25 mouse cellular contexts compared by ENCODE assay signal in genomic region chr12:117683377-117683776, GRCm38 (mm10).
DNase-seq lines count a peak whose midpoint lies in the region; ATAC-seq and TF ChIP-seq lines count a peak whose summit lies in the region.
"Had no signal": no experiment of that assay in that cellular context is flagged by ENCODE, and none has a peak within 500 bp of the region (broad histone marks: within the 10 kb centered on the region; RNA-seq: fewer than 3 reads in every experiment).

No protein-coding gene starts in this region.

- H3K27me3 ChIP-seq in CH12.LX (replicated peaks) (no peaks in the 10 kb centered on the region), ES-Bruce4 (ENCODE audit: control insufficient read depth, insufficient read depth, low read length, poor library complexity, severe bottlenecking) (no peaks in the 10 kb centered on the region), MEL (ENCODE audit: control insufficient read depth in 1 of 2, insufficient read depth in 2 of 2, low read length in 2 of 2) (no peaks in the 10 kb centered on the region)

- dilution Hi-C loops in CH12.LX (cut with MboI; ENCODE audit: extremely low pct_ligation_motif_present, extremely low pct_unique_long_range_greater_than_20kb, low sequenced_read_pairs), result no loop called here

- TF ChIP-seq RAD21 in CH12.LX (IDR thresholded peaks at IDR 0.05; ENCODE audit: low read depth, low read length) (no peak), MEL (IDR thresholded peaks at IDR 0.05; ENCODE audit: low read depth, low read length) (no peak)

- ATAC-seq in erythroblast, adult 5-6 weeks (replicated peaks; ENCODE audit: low FRiP score, poor library complexity, severe bottlenecking), result no peak
- ATAC-seq in activated CD4-positive, CD25-positive, alpha-beta regulatory T cell, adult 4 months, result no peak
- ATAC-seq: CD4-positive, CD25-positive, alpha-beta regulatory T cell, adult 4 months; Patski had no signal

- peak; percentile 71 for DNase-seq in heart, adult 11 months
- no peak for DNase-seq in heart, postnatal 4 days
- DNase-seq in CH12.LX (ENCODE audit: extremely low read depth) (no peak), MEL (ENCODE audit: low read depth, low spot score) (no peak), MN1 (ENCODE audit: low spot score) (no peak)
- DNase-seq: adrenal gland, adult 2 months; adrenal gland, adult 8-10 months; adrenal gland, postnatal 10 days; adrenal gland, postnatal 14 days; adrenal gland, postnatal 25 days; adrenal gland, postnatal 36 days; B cell, adult 2 months; cerebellum, adult 11 months; cerebellum, adult 11-12 months; cerebellum, adult 18-20 months; cerebellum, adult 2 months; cerebellum, adult 8-10 months; cerebellum, adult 9-10 months; cerebellum, adult 9-11 months had no signal

- no peak overlapping the region for H3K4me2 ChIP-seq in CH12.LX (ENCODE audit: insufficient read depth, low read depth, poor library complexity, severe bottlenecking)

- peaks cover 0 to 2% of the 10 kb centered on the region in 2 experiments for H3K36me3 ChIP-seq in CH12.LX (replicated peaks in 1 of 2; ENCODE audit: control insufficient read depth in 1 of 2, insufficient read depth in 1 of 2, low read length in 1 of 2)
- no peaks in the 10 kb centered on the region for H3K36me3 ChIP-seq in ES-Bruce4 (ENCODE audit: control insufficient read depth, insufficient read depth, low read length, poor library complexity, severe bottlenecking)
- H3K36me3 ChIP-seq in MEL (ENCODE audit: control insufficient read depth in 1 of 2, insufficient read depth in 2 of 2, low read length in 2 of 2), result no peaks in the 10 kb centered on the region
- H3K36me3 ChIP-seq: G1E had no signal

- TF ChIP-seq EP300 in CH12.LX (IDR thresholded peaks at IDR 0.05; ENCODE audit: low read length), result 0 out of 2 replicates have a peak, but pooled peaks have one; percentile 26
- TF ChIP-seq EP300 in ES-Bruce4 (IDR thresholded peaks at IDR 0.05; ENCODE audit: insufficient read depth, low read depth, low read length), result no peak
- TF ChIP-seq EP300 in MEL (IDR thresholded peaks at IDR 0.05; ENCODE audit: low read depth in 1 of 2, low read length in 2 of 2), result no peak

- TF ChIP-seq POLR2A in CH12.LX (IDR thresholded peaks at IDR 0.05; ENCODE audit: low read depth, low read length) (no peak), ES-Bruce4 (IDR thresholded peaks at IDR 0.05; ENCODE audit: insufficient read depth, low read length) (no peak), MEL (IDR thresholded peaks at IDR 0.05; ENCODE audit: control insufficient read depth in 1 of 2, insufficient read depth in 1 of 2, low read depth in 1 of 2, low read length in 2 of 2, poor library complexity in 1 of 2) (no peak)

- H3K9me3 ChIP-seq in CH12.LX (replicated peaks; ENCODE audit: low read length) (no peaks in the 10 kb centered on the region), ES-Bruce4 (replicated peaks; ENCODE audit: control insufficient read depth, insufficient read depth, low read length, poor library complexity, severe bottlenecking) (no peaks in the 10 kb centered on the region), MEL (replicated peaks; ENCODE audit: insufficient read depth, low read length) (no peaks in the 10 kb centered on the region)

- H3K4me1 ChIP-seq in CH12.LX (ENCODE audit: control insufficient read depth in 1 of 2, insufficient read depth in 2 of 2) (peaks cover 19 to 20% of the 10 kb centered on the region in 2 experiments), ES-Bruce4 (ENCODE audit: control insufficient read depth, insufficient read depth, low read length) (peaks cover 12% of the 10 kb centered on the region), MEL (ENCODE audit: control insufficient read depth in 1 of 2, insufficient read depth in 2 of 2, low read length in 2 of 2) (no peaks in the 10 kb centered on the region)

- in situ Hi-C loops in CH12.LX (cut with MboI; ENCODE audit: low pct_ligation_motif_present, low pct_unique_long_range_greater_than_20kb, low sequenced_read_pairs), result no loop called here

- no peaks in the 10 kb centered on the region for H3K79me2 ChIP-seq in CH12.LX (replicated peaks; ENCODE audit: control insufficient read depth, extremely low read depth, insufficient read depth, poor library complexity, severe bottlenecking)
- no peaks in the 10 kb centered on the region for H3K79me2 ChIP-seq in MEL (ENCODE audit: control insufficient read depth, insufficient read depth, low read length, poor library complexity)

- H3K9ac ChIP-seq in CH12.LX (ENCODE audit: insufficient read depth, low read depth), result no peak overlapping the region
- H3K9ac ChIP-seq in ES-Bruce4 (ENCODE audit: low read depth, poor library complexity, severe bottlenecking), result no peak overlapping the region
- H3K9ac ChIP-seq in MEL (ENCODE audit: control insufficient read depth, low read depth, low read length, poor library complexity, severe bottlenecking), result no peak overlapping the region

- H3K4me3 ChIP-seq in CH12.LX (replicated peaks in 1 of 3; ENCODE audit: low read depth in 2 of 3, low read length in 2 of 3, poor library complexity in 1 of 3) (no peak overlapping the region), ES-Bruce4 (ENCODE audit: low read depth, low read length) (no peak overlapping the region), MEL (ENCODE audit: control insufficient read depth in 1 of 2, insufficient read depth in 1 of 2, low read depth in 2 of 2, low read length in 2 of 2) (no peak overlapping the region)

- no peak for TF ChIP-seq CTCF in CH12.LX (conservative IDR thresholded peaks at IDR 0.05 in 1 of 2, IDR thresholded peaks at IDR 0.05 in 1 of 2; ENCODE audit: low read depth in 2 of 2, low read length in 2 of 2)
- TF ChIP-seq CTCF in ES-Bruce4 (IDR thresholded peaks at IDR 0.05; ENCODE audit: low read depth, low read length), result no peak
- TF ChIP-seq CTCF in MEL (IDR thresholded peaks at IDR 0.05 in 2 of 3, conservative IDR thresholded peaks at IDR 0.05 in 1 of 3; ENCODE audit: control insufficient read depth in 1 of 3, insufficient read depth in 1 of 3, low read depth in 2 of 3, low read length in 3 of 3, poor library complexity in 1 of 3, severe bottlenecking in 1 of 3), result no peak

- H3K27ac ChIP-seq in CH12.LX (ENCODE audit: insufficient read depth, low read depth) (no peak overlapping the region), ES-Bruce4 (ENCODE audit: insufficient read depth, low read length) (peak overlapping the region; percentile 63), MEL (ENCODE audit: control insufficient read depth, low read depth, low read length) (no peak overlapping the region)

TF ChIP-seq in CH12.LX, 34 proteins besides CTCF, POLR2A, EP300 and RAD21:
- no peak for TF ChIP-seq CHD2 (IDR thresholded peaks at IDR 0.05; ENCODE audit: low read length)
- no peak for TF ChIP-seq MAX (IDR thresholded peaks at IDR 0.05; ENCODE audit: low read length)
- TF ChIP-seq SMC3 (IDR thresholded peaks at IDR 0.05; ENCODE audit: low read depth, low read length), result no peak
- peak; percentile 32; the same call in 1 of the 2 replicates for TF ChIP-seq MXI1 (IDR thresholded peaks at IDR 0.05; ENCODE audit: low read depth, low read length)
- TF ChIP-seq MEF2A (IDR thresholded peaks at IDR 0.05; ENCODE audit: borderline replicate concordance, low read depth, low read length), result peak; percentile 30; the same call in 1 of the 2 replicates
- TF ChIP-seq UBTF (IDR thresholded peaks at IDR 0.05; ENCODE audit: low read depth, low read length), result no peak
- TF ChIP-seq BHLHE40 (IDR thresholded peaks at IDR 0.05; ENCODE audit: low read depth, low read length), result no peak
- no peak for TF ChIP-seq ZKSCAN1 (IDR thresholded peaks at IDR 0.05; ENCODE audit: borderline replicate concordance, low read depth, low read length)
- peak; percentile 51; the same call in 1 of the 2 replicates for TF ChIP-seq ETS1 (conservative IDR thresholded peaks at IDR 0.05; ENCODE audit: low read depth, low read length)
- peak; percentile 75 for TF ChIP-seq IRF4 (IDR thresholded peaks at IDR 0.05; ENCODE audit: low read depth, low read length)

TF ChIP-seq in MEL, 35 proteins besides CTCF, POLR2A, EP300 and RAD21:
- TF ChIP-seq SIN3A (IDR thresholded peaks at IDR 0.05; ENCODE audit: low read length) (no peak), E2F4 (IDR thresholded peaks at IDR 0.05; ENCODE audit: borderline replicate concordance, low read depth, low read length) (0 out of 2 replicates have a peak, but pooled peaks have one; percentile 13)
TF ChIP-seq in MEL: peak in this region for 1.
